Mouse (Mus musculus) cerebellum, adult 18-20 months (tissue): ENCODE measurements around the gene Gm13088.
"Not testable (repeated sequence)": the region's sequence is repeated elsewhere in the genome, so short reads cannot be mapped to it uniquely, and the experiment has no call there.

Source experiments
- DNase-seq, 2 experiments: peaks; one replicate each; pipeline ENCODE4 v3.0.0; 2021

The Gm13088 gene

GRCm38 (mm10) chr4:143657146-143657545 lies at the start of gene Gm13088:
TSS of gene Gm13088 (minus strand) at chr4:143657246.
- DNase-seq = not testable (repeated sequence)

GRCm38 (mm10) chr4:143702611-143703010 lies 45.6 kb upstream of the Gm13088 start, which contains the start of gene Gm13089:
TSS of gene Gm13089 (minus strand) at chr4:143702711.
- DNase-seq = no peak

- not testable (repeated sequence) for DNase-seq
Measured at GRCm38 (mm10) chr4:143618101-143618500, 38.9 kb downstream of the Gm13088 start.

- not testable (repeated sequence) for DNase-seq
Measured at GRCm38 (mm10) chr4:143614703-143615102, 42.3 kb downstream of the Gm13088 start, which contains the start of gene Gm13083. TSS of gene Gm13083 (plus strand) at chr4:143615003.

GRCm38 (mm10) chr4:143611927-143612326 lies 45.1 kb downstream of the Gm13088 start:
- DNase-seq = not testable (repeated sequence)
